Mouse (Mus musculus) bone marrow, adult 2 months (tissue): Measurements from ENCODE around the gene Plcb1. TPM values are rescaled to one million over a fixed set of nuclear protein-coding genes. Genes with fewer than 3 reads are reported as not detected.

ENCODE experiments used
- H3K27ac ChIP-seq: fragments of 200-500 bp; 2 replicates; pipeline ENCODE4 v1.5.1; 2012; ENCODE audit warnings: low read depth, mild to moderate bottlenecking, control low read depth, inconsistent platforms, low read length; ENCODE audit not compliant: control insufficient read depth, poor library complexity, insufficient read depth
- H3K4me1 ChIP-seq: fragments of 200-500 bp; 2 replicates; pipeline ENCODE4 v1.6.1; 2011; ENCODE audit warnings: low read length; ENCODE audit not compliant: control insufficient read depth, insufficient read depth
- H3K4me3 ChIP-seq: fragments of 200-500 bp; replicated peaks from 2 replicates; pipeline ENCODE3; 2011; ENCODE audit warnings: mild to moderate bottlenecking, low read depth, low read length, control low read depth; ENCODE audit not compliant: control insufficient read depth
- CTCF ChIP-seq: fragments of 200-500 bp; IDR thresholded peaks from 2 replicates; pipeline ENCODE4 v1.5.1; 2011; ENCODE audit warnings: low read length, control low read depth; ENCODE audit not compliant: control insufficient read depth, insufficient read depth
- POLR2A ChIP-seq: fragments of 200-500 bp; IDR thresholded peaks from 2 replicates; pipeline ENCODE4 v1.6.1; 2011; ENCODE audit warnings: low read depth, mild to moderate bottlenecking, control low read depth, low read length, borderline replicate concordance; ENCODE audit not compliant: control insufficient read depth
- WGBS: fragments of 180-500 bp; shearing (Covaris S2); methylation state at CpG from one replicate; pipeline ENCODE4 v1.1.7; 2018; 5-methylcytosine and 5-hydroxymethylcytosine counted together
- polyA plus RNA-seq: library from polyadenylated mRNA; stranded (reverse); fragments of >200 nt; gene quantifications from 2 replicates; pipeline ENCODE4 v1.2.4, GENCODE M21; 2011; ENCODE audit warnings: low replicate concordance; ENCODE audit not compliant: missing spikeins, insufficient read depth, insufficient read length

The Plcb1 gene
- 1.3 and 5.6 TPM in 2 replicates for polyA plus RNA-seq

GRCm38 (mm10) chr2:134785970-134786855, at the start of gene Plcb1:
Gene Plcb1, plus strand, starts transcription at chr2:134786067.
- TF ChIP-seq POLR2A (peak; percentile 58; the same call in 1 of the 2 replicates), CTCF (peak; percentile 34; the same call in 1 of the 2 replicates)

GRCm38 (mm10) chr2:134755537-134755936, 30.3 kb upstream of the Plcb1 start:
- TF ChIP-seq CTCF: no peak
- no peak for TF ChIP-seq POLR2A
- Histone ChIP-seq H3K4me3 (no peak overlapping the region), H3K27ac (no peak overlapping the region), H3K4me1 (no peaks in the 10 kb centered on the region; the same call in 1 of the 2 replicates)

More at GRCm38 (mm10) chr2:134785970-134786855, at the start of gene Plcb1:
- Histone ChIP-seq H3K4me1 (no peaks in the 10 kb centered on the region), H3K27ac (peak within 1 kb of the TSS; percentile 66; the same call in 1 of the 2 replicates), H3K4me3 (peak within 1 kb of the TSS; percentile 53)
- 2% methylated on average over 88 of the region's 88 CpGs for WGBS

- Histone ChIP-seq H3K4me3 (no peak overlapping the region), H3K4me1 (no peaks in the 10 kb centered on the region; the same call in 1 of the 2 replicates), H3K27ac (no peak overlapping the region)
- TF ChIP-seq POLR2A (no peak), CTCF (no peak)
- 0% methylated on average over 1 of the region's 1 CpGs for WGBS
These were observed 29.8 kb upstream of the Plcb1 start for GRCm38 (mm10) chr2:134756086-134756485.

GRCm38 (mm10) chr2:134761029-134761428, 24.8 kb upstream of the Plcb1 start:
- 84% methylated on average over 1 of the region's 1 CpGs for WGBS
- TF ChIP-seq POLR2A (no peak), CTCF (no peak)

GRCm38 (mm10) chr2:134763406-134763990, 22.4 kb upstream of the Plcb1 start:
- no peak overlapping the region for H3K27ac ChIP-seq
- TF ChIP-seq POLR2A (no peak), CTCF (no peak)
- WGBS: 86% methylated on average over 8 of the region's 8 CpGs

More at GRCm38 (mm10) chr2:134761029-134761428, 24.8 kb upstream of the Plcb1 start:
- Histone ChIP-seq H3K4me1 (no peaks in the 10 kb centered on the region), H3K27ac (no peak overlapping the region), H3K4me3 (no peak overlapping the region)

GRCm38 (mm10) chr2:134764506-134764905, 21.4 kb upstream of the Plcb1 start:
- TF ChIP-seq POLR2A: no peak
- no peak for TF ChIP-seq CTCF

More at GRCm38 (mm10) chr2:134763406-134763990, 22.4 kb upstream of the Plcb1 start:
- Histone ChIP-seq H3K4me3 (no peak overlapping the region), H3K4me1 (no peaks in the 10 kb centered on the region)

GRCm38 (mm10) chr2:134779826-134780225, 6.0 kb upstream of the Plcb1 start:
- no peak for TF ChIP-seq POLR2A
- TF ChIP-seq CTCF: no peak
- WGBS: 70% methylated on average over 5 of the region's 5 CpGs
- Histone ChIP-seq H3K4me3 (no peak overlapping the region), H3K27ac (no peak overlapping the region), H3K4me1 (no peaks in the 10 kb centered on the region)

More at GRCm38 (mm10) chr2:134764506-134764905, 21.4 kb upstream of the Plcb1 start:
- Histone ChIP-seq H3K4me3 (no peak overlapping the region), H3K4me1 (no peaks in the 10 kb centered on the region), H3K27ac (no peak overlapping the region)
- 62% methylated on average over 2 of the region's 2 CpGs for WGBS

- Histone ChIP-seq H3K27ac (no peak overlapping the region), H3K4me1 (no peaks in the 10 kb centered on the region), H3K4me3 (no peak overlapping the region)
- TF ChIP-seq CTCF (no peak), POLR2A (no peak)
These were observed 5.6 kb upstream of the Plcb1 start for GRCm38 (mm10) chr2:134780316-134780715.
